ENCODE assay signal across 16 mouse cellular contexts in the genomic region with DNA sequence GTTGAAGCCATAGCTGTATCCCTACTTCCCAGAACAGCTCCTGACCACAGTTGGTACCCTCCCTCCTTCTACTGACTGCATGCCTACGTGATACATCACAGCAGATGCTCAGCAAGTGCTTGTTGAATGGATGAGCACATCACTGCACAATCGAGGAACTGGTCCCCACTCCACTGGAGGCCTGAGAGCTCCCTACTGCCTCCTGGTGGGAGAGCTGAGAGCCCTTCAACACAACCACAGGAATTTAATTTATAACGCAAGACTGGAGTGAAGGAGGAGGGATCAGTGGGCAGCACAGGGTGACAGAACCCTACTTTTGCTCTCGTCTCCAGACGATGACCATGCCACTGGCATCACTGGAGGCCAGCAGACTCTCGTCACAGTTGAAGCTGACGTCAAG. TPM values are rescaled to one million over a fixed set of nuclear protein-coding genes. Genes with fewer than 3 reads are reported as not detected.
A peak's percentile ranks its signal among the peaks of the same experiment; 100 is the strongest.
DNase-seq lines count a peak whose midpoint lies in the region; ATAC-seq and TF ChIP-seq lines count a peak whose summit lies in the region.
"Had no signal": no experiment of that assay in that cellular context is flagged by ENCODE, and none has a peak within 500 bp of the region (broad histone marks: within the 10 kb centered on the region; RNA-seq: fewer than 3 reads in every experiment).

No protein-coding gene starts in this region.

- H3K4me3 ChIP-seq in cerebellum, adult 2 months (replicated peaks; ENCODE audit: insufficient read depth, low read depth, low read length), result no peak overlapping the region
- no peak overlapping the region for H3K4me3 ChIP-seq in liver, embryonic 14.5 days (ENCODE audit: insufficient read depth in 1 of 2, low read depth in 2 of 2, low read length in 2 of 2)
- H3K4me3 ChIP-seq: embryonic facial prominence, embryonic 12.5 days; midbrain, embryonic 13.5 days; neural tube, embryonic 13.5 days had no signal

- H3K27ac ChIP-seq in cerebellum, adult 2 months (ENCODE audit: insufficient read depth, low read length), result peak overlapping the region; percentile 50
- no peak overlapping the region for H3K27ac ChIP-seq in liver, embryonic 14.5 days
- H3K27ac ChIP-seq: embryonic facial prominence, embryonic 12.5 days; midbrain, embryonic 13.5 days; neural tube, embryonic 13.5 days had no signal

- H3K9ac ChIP-seq in liver, embryonic 14.5 days (replicated peaks), result no peak overlapping the region
- H3K9ac ChIP-seq: embryonic facial prominence, embryonic 12.5 days; midbrain, embryonic 13.5 days; neural tube, embryonic 13.5 days had no signal

- no peaks in the 10 kb centered on the region for H3K9me3 ChIP-seq in liver, embryonic 14.5 days (ENCODE audit: control insufficient read depth, low read length)
- H3K9me3 ChIP-seq: embryonic facial prominence, embryonic 12.5 days; midbrain, embryonic 13.5 days; neural tube, embryonic 13.5 days had no signal

- TF ChIP-seq POLR2A in cerebellum, adult 2 months (IDR thresholded peaks at IDR 0.05; ENCODE audit: borderline replicate concordance, insufficient read depth, low read length), result no peak

- H3K4me2 ChIP-seq in liver, embryonic 14.5 days (ENCODE audit: low read depth), result no peak overlapping the region
- H3K4me2 ChIP-seq: embryonic facial prominence, embryonic 12.5 days; midbrain, embryonic 13.5 days; neural tube, embryonic 13.5 days had no signal

- peaks cover 10% of the 10 kb centered on the region for H3K4me1 ChIP-seq in cerebellum, adult 2 months (ENCODE audit: control insufficient read depth, insufficient read depth, low read length)
- no peaks in the 10 kb centered on the region for H3K4me1 ChIP-seq in liver, embryonic 14.5 days (replicated peaks; ENCODE audit: control insufficient read depth in 2 of 2, insufficient read depth in 2 of 2, low read length in 1 of 2)
- H3K4me1 ChIP-seq: embryonic facial prominence, embryonic 12.5 days; midbrain, embryonic 13.5 days; neural tube, embryonic 13.5 days had no signal

- no peak for ATAC-seq in liver, embryonic 14.5 days (ENCODE audit: insufficient read depth)
- ATAC-seq: forebrain, embryonic 16.5 days; inflammation-experienced regulatory T-cells, adult 6 months; midbrain, embryonic 13.5 days had no signal

- no peak for TF ChIP-seq CTCF in cerebellum, adult 2 months (IDR thresholded peaks at IDR 0.05; ENCODE audit: borderline replicate concordance, insufficient read depth, low read depth, low read length)
- TF ChIP-seq CTCF in liver, embryonic 14.5 days (IDR thresholded peaks at IDR 0.05; ENCODE audit: low read depth), result peak; percentile 63

- H3K27me3 ChIP-seq in cerebellum, adult 2 months (ENCODE audit: control insufficient read depth, insufficient read depth, low read length), result no peaks in the 10 kb centered on the region
- H3K27me3 ChIP-seq in liver, embryonic 14.5 days (ENCODE audit: control insufficient read depth, insufficient read depth, low read length), result no peaks in the 10 kb centered on the region
- H3K27me3 ChIP-seq: embryonic facial prominence, embryonic 12.5 days; midbrain, embryonic 13.5 days; neural tube, embryonic 13.5 days had no signal

- no peaks in the 10 kb centered on the region; the same call in none of the 2 replicates for H3K36me3 ChIP-seq in liver, embryonic 14.5 days (replicated peaks; ENCODE audit: control insufficient read depth, insufficient read depth, low read depth)

- DNase-seq in cerebellum, adult 2 months, result no peak
- DNase-seq in cerebellum, postnatal 14 days, result no peak
- peak; percentile 21 for DNase-seq in thymus, postnatal 0 days (ENCODE audit: low spot score)
- no peak for DNase-seq in thymus, postnatal 25 days
- DNase-seq in liver, embryonic 14.5 days (ENCODE audit: low read depth in 3 of 3, low spot score in 3 of 3), result no peak
- no peak for DNase-seq in Muller cell, postnatal 12 days (ENCODE audit: inconsistent ontology term)
- DNase-seq in cerebellum, adult 11-12 months, result no peak
- no peak for DNase-seq in adrenal gland, postnatal 14 days
- DNase-seq: adrenal gland, postnatal 25 days; cerebellum, adult 9-11 months; heart, postnatal 10 days had no signal

- TF ChIP-seq EP300 in liver, embryonic 14.5 days (IDR thresholded peaks at IDR 0.05; ENCODE audit: low read depth), result no peak

- WGBS in cerebellum, adult 2 months, result 71% methylated on average over 7 of the region's 7 CpGs
- WGBS in liver, embryonic 14.5 days (ENCODE audit: insufficient replicate concordance), result 63% methylated on average over 7 of the region's 7 CpGs

RNA-seq across cellular contexts. Expression of a gene that starts 7.5 kb away (rescaled TPM):
- polyA plus RNA-seq in cerebellum, adult 2 months (2012; rRNA removed), result 131 and 141 TPM in 2 replicates
- polyA plus RNA-seq in thymus, postnatal 0 days (2015; fragmentation: Nextera tagmentation; extraction: Ambion mirVana), result 10.9 and 13.3 TPM in 2 replicates
- 14.3 and 14.5 TPM in 2 replicates for polyA plus RNA-seq in liver, embryonic 14.5 days (2012; rRNA removed)
- 3.7 and 4.4 TPM in 2 replicates for polyA plus RNA-seq in liver, embryonic 14.5 days (2014; fragmentation: Nextera tagmentation; extraction: Ambion mirVana)
- total RNA-seq in adrenal gland, postnatal 14 days (2021), result 51.0 and 54.3 TPM in 2 replicates

RNA-seq across cellular contexts. Expression of a gene that starts 20.4 kb away (rescaled TPM):
- polyA plus RNA-seq in cerebellum, adult 2 months (2012; rRNA removed), result 276 and 291 TPM in 2 replicates
- 1,171 and 1,412 TPM in 2 replicates for polyA plus RNA-seq in thymus, postnatal 0 days (2015; fragmentation: Nextera tagmentation; extraction: Ambion mirVana)
- polyA plus RNA-seq in liver, embryonic 14.5 days (2012; rRNA removed), result 135 and 224 TPM in 2 replicates
- polyA plus RNA-seq in liver, embryonic 14.5 days (2014; fragmentation: Nextera tagmentation; extraction: Ambion mirVana), result 317 and 352 TPM in 2 replicates
- total RNA-seq in adrenal gland, postnatal 14 days (2021), result 192 and 276 TPM in 2 replicates

RNA-seq across cellular contexts. Expression of a gene that starts 34.9 kb away (rescaled TPM):
- 0.44 and 0.67 TPM in 2 replicates for polyA plus RNA-seq in cerebellum, adult 2 months (2012; rRNA removed)
- polyA plus RNA-seq in thymus, postnatal 0 days (2015; fragmentation: Nextera tagmentation; extraction: Ambion mirVana), result 13.7 and 18.2 TPM in 2 replicates
- 8.2 and 10.0 TPM in 2 replicates for polyA plus RNA-seq in liver, embryonic 14.5 days (2012; rRNA removed)
- 2.7 and 3.5 TPM in 2 replicates for polyA plus RNA-seq in liver, embryonic 14.5 days (2014; fragmentation: Nextera tagmentation; extraction: Ambion mirVana)
- 1.9 and 6.8 TPM in 2 replicates for total RNA-seq in adrenal gland, postnatal 14 days (2021)
- polyA plus RNA-seq: forebrain, embryonic 16.5 days had no signal

RNA-seq across cellular contexts. Expression of a gene that starts 50.7 kb away (rescaled TPM):
- polyA plus RNA-seq in cerebellum, adult 2 months (2012; rRNA removed), result 22.3 and 22.7 TPM in 2 replicates
- polyA plus RNA-seq in thymus, postnatal 0 days (2015; fragmentation: Nextera tagmentation; extraction: Ambion mirVana), result 60.7 and 62.4 TPM in 2 replicates
- polyA plus RNA-seq in liver, embryonic 14.5 days (2012; rRNA removed), result 24.6 and 31.3 TPM in 2 replicates
- polyA plus RNA-seq in liver, embryonic 14.5 days (2014; fragmentation: Nextera tagmentation; extraction: Ambion mirVana), result 28.4 and 34.8 TPM in 2 replicates
- 16.7 and 17.5 TPM in 2 replicates for total RNA-seq in adrenal gland, postnatal 14 days (2021)

RNA-seq across cellular contexts. Expression of a gene that starts 50.7 kb away (rescaled TPM):
- polyA plus RNA-seq in cerebellum, adult 2 months (2012; rRNA removed), result 27.4 and 30.5 TPM in 2 replicates
- polyA plus RNA-seq in thymus, postnatal 0 days (2015; fragmentation: Nextera tagmentation; extraction: Ambion mirVana), result 10.7 and 12.0 TPM in 2 replicates
- polyA plus RNA-seq in liver, embryonic 14.5 days (2012; rRNA removed), result 5.4 TPM in 2 replicates
- 4.2 and 4.9 TPM in 2 replicates for polyA plus RNA-seq in liver, embryonic 14.5 days (2014; fragmentation: Nextera tagmentation; extraction: Ambion mirVana)
- total RNA-seq in adrenal gland, postnatal 14 days (2021), result 8.0 and 11.0 TPM in 2 replicates
